Mouse (Mus musculus) liver (tissue): ENCODE data around the gene Far1.

ENCODE experiments used
- DNase-seq: peaks from one replicate; pipeline ENCODE4 v3.0.0-alpha.2; 2020; ENCODE audit warnings: mixed read lengths

The Far1 gene

DNA sequence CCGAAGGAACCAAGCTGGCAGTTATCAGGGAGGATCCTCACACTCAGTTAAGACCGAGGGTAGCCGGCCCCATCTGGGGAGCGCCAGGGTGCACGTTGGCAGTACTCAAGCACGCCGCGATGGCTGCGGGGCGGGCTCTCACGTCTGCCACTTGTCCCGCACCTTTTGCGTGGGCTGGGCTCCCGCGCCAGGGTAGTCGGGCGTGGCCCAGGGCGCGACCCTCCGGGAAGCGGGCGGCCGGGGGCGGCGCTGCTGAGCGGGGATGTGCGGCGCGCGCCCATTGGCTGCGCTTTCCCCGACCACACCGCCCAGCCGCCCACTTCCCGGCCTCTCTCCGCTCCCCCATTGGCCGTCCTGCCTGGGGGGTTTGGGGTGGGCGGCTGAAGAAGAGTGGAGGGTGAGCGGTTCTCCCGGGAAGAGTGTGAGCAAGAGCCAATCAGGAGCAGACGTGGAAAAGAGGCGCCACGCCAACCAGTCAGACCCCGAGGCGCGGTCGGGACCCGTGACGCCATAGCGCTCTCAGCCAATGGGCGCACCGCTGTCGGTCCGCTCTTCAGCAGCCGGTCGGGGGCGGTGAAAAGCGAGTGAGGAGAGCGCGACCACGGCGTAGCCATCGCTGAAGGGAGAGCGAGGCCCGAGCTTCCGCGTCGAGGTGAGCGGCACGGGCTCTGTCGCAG, at the start of gene Far1:
Far1 (plus strand) TSS at position 549 of the 677 bp plus-strand sequence.
- DNase-seq, result peak; percentile 95

DNA sequence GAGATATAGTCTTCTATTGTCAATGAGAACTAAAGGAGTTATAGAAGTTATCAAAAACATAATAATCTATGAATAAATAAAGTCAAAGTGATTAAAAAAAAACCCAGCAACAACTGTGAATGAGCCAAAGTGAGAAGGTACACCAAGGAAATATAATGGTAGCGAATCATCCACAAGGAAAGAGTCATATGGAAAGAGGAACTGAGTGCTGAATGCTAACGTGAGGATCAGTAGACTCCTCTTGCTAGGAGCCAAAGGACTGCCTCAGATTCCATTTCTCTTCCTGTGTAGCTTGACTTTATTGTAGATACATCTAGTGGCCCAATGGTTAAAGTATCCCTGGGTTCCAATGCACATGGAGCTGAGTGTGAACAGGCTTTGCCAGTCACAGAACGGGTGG, 45.3 kb upstream of the Far1 start:
- no peak for DNase-seq

DNA sequence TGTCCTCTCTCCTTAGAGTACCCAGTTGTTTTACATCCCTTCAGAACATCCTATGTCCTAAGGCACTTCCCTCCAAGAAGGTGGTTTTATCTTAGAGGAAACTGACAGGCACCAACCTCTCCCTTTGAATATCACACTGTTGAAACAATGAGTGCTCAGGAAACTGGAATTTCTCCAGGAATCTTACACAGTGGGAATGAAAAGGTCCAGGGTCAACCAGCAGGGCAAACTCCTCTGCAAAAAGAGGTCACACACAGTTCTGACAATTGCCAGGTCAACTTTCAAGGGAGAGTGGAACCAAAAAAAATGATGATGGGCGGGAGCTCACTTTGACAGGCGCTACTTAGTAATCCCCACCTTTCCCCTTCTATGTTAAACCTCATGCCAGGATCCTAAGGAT, 43.0 kb upstream of the Far1 start:
- DNase-seq, result no peak

DNA sequence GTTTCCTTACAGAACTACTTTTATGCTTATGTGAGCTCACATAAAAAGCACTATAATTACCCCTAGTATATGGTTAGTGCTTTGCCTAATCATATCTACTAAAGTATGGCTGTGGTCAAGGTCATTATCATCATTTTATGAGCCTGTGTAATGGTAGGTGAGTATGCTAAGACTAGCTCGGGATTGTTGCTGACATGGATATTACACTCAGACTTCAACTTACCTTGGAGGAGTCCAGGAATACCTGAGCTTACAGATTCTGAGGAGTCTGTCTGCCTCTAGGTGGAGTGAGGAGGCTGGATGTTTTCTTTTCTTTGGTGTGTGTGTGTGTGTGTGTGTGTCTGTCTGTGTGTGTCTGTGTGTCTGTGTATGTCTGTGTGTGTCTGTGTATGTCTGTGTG, 42.0 kb upstream of the Far1 start:
- no peak for DNase-seq

DNA sequence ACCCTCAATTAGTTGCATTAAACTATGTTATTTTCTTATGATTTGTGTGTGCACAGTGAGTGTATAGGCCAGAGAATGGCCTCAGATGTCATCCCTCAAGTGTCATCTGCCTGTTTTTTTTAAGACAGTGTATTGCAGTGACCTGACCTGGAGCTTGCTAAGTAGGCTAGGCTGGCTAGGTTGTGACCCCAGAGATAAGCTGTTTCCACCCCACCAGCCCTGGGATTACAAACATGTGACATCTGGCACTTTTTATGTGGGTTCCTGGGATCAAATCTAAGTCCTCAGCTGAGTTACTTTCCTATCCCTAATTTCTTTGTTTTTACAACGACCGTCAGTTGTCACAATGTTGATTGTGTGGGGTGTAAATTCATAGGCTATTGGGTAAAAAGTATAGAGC, 17.8 kb upstream of the Far1 start:
- DNase-seq, result no peak

DNA sequence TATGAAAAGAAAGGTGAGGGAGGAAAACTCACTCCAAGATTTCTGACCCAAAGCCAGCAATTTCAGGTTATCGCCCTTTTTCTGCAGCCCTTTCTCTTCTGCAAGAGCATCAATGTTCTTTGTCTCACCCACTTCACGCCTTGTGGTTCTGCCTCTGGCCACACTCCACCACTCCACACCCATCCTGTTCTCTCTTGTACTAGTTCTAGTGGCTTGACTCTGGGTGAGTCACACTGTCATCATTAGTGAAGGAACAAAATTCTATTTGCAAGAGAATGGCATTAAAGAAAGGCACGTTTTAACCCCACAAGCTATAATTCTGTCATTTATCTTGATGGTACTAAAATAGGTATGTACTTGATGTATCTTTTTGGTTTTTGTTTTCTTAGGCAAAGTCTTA, 15.2 kb upstream of the Far1 start:
- DNase-seq, result no peak

DNA sequence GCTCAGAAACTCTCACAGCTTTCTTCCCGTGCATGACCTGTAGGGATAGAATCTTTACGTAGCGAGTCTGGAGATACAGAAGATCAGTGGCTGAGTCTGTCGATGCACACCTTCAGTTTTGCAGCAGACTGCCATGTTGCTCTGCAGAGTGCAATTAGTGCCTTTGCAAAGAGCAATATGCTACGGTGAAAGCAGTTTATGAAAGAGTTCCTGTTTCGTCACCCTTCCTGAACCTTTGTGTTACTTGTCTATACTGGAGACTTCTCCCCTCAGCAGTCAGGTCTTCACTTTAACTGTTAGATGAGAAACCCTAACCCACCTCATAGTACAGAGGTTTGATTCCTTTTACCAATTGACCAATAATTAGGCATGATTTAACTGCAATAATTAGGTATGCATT, 13.8 kb upstream of the Far1 start:
- no peak for DNase-seq

DNA sequence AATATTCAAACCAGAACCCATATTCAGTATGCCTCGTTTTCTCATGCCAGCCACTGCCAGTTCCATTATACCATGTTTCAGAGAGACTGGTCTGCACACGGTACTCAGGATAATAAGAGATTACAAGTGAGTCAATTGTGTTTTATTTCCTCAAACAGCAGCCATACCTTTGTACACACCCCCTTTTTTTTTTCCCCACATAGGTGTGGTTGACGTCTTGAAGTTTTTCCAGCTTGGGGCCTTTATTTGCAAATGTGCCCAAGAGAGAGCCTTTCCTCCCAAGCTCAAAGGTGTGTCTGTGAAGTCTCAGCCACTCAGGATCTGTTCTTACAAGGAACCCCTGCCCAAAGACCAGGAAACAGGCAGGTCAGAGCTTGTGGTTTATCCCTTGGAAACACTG, 11.2 kb upstream of the Far1 start:
- DNase-seq, result no peak

DNA sequence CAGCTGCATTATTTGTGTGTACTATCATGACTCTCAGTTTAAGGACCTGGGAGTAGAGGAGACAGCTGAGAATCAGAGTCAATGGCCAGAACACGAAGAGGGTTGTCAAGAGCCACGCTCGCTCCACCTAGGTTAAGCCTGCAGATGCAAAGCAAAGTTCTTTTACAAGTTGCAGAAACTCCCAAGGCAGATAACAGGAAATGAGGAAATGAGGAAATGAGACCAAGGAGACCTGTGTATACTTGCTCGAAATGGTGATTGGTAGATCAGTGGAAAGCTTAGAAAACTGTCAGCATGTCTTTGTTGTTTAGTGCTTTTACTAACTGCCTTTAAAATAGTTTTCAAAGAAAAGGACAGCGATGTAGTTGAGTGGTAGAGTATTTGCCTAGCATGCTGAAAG, 8.6 kb upstream of the Far1 start:
- DNase-seq, result no peak

DNA sequence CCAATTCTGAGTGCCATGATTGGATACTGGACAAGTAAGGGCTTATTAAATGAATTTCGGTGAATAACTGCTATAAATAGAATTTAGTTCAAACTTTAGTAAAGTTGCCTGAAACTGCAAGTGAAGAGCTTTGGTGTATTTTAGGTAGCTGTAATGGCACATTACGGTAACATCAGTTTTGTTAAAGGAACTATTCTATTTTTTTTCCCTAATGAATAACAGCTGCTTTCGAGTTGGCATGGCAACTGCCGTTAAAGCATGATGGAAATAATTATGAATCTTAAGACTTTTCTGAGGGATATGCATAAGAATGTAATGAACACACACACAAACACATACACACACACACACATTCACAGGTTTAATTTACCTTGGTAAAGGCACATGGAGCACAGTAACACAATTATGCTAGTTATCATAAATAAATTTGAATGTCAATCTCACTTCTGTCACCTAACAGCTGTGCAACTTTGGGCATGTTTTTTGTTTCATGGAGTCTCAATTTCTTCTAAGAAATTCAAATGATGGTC, 8.1 kb upstream of the Far1 start:
- DNase-seq, result no peak

DNA sequence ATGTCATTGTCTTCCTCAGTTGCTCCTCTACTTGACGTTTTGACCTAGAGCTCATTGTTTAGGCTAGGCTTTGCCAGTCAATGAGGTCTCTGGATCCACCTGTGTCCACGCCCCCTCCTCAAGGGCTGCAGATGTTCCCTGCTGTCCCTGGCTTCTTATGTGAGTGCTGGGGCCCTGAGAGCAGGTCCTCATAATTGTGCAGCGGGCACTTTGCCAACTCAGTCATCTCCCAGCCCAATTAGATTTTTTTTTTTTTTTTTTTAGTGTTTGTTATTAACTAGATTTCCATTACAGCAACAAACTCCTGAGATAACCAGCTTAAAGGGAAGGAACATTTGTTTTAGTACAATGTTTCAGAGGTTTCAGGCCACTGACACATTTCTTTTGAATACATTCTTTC, 5.8 kb upstream of the Far1 start:
- DNase-seq, result no peak

DNA sequence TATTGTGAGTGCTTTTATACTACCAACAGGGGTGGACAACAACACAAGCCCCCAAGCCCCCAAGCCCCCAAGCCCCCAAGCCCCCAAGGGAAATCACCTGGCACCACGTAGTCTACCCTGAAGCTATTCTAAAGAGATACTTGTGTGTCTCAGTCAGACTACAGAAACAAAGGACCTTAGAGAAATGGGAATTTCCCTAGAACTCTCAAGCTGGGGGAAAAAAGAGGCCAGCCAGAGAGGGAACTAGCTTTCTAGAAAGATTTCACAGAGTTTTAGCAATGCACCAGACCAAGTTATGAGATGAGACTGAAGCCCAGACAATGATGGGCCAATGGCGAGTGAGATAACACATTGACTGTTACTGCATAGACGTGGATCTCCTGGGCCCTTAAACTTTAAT, 2.2 kb upstream of the Far1 start:
- DNase-seq, result no peak

DNA sequence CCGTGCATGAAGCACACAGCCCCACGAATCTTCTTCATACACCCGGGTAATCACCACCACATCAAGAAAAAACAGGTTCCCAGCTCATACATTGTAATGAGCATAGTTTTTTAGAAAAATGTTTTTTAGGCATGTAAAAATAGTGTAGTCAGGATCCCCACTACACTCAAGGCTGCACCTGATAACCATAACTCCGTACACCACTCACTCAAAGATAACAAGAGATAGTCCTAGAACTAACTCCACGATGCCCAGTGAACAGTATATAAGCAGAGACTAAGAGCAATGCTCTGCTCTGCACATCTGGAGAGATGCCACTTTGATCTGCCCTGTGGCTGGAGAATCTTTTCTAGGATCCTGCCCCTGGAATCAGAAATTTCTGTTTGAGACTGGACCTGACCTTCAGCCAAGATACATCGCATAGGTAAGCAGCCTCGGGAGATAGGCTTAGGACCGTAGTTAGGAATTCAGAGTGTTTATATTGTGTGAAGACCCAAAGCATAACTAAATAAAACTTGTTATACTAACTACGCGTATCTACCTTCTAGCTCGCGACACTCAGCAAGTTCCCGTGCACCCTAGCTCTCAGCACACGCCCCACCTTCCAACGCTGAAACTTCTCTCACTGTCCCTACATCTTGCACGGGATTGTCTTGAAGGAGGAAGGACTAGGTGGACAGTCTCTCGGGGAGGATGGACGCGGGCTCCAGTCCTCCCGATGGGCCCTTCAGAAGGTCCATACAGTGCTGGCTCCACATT, 928 bp upstream of the Far1 start:
- DNase-seq, result peak; percentile 15

DNA sequence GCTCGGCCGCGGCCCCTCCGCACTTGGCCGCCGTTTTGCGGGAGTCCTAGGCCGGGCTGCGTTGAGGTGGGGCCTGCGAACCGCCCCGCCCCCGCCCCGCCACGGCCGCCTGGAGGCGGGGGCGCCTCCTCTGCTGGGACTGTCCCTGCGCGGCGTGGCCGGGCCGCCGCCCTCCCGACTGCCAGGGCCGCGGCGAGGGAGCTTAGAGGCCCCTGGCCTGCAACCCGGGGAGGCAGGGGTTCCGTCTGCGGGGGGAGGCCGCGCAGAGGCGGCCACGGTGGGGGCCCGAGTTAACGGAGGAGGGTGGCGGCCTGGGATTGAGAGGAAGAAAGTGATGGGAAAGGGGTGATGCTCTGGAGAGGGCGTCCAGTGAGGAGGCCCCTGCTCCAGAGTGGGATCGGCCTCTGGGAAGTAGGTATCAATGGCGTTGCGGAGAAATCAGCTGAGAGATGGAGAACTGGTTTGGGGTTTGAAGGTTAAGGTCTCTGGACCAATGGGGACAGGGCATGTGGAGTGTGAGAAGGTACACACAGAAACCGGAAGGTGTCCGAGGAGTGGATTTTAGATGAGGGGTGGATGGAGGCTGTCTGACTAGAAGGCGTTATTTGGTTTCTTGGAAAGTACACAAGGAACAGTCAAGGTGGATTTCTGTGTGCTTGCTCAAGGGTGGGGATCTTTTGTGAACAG, 472 bp downstream of the Far1 start:
- DNase-seq, result no peak

DNA sequence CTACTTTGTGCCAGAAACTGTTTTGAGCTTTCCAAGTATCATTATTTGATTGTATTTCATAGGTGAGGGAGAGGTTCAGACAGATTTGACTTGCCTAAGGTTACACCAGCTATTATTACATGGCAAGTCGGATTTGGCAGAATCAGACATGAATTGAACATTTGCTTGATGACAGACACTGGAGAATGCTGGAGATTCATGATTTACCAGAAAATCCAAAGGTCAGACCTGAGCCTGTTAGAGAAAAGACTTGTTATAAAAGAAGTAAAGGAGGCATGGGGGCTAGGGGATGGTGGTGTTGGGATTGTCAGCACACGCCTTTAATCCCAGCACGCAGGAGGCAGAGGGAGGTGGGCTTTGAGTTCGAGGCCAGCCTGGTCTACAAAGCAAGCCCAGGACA, 2.2 kb downstream of the Far1 start:
- DNase-seq, result no peak

DNA sequence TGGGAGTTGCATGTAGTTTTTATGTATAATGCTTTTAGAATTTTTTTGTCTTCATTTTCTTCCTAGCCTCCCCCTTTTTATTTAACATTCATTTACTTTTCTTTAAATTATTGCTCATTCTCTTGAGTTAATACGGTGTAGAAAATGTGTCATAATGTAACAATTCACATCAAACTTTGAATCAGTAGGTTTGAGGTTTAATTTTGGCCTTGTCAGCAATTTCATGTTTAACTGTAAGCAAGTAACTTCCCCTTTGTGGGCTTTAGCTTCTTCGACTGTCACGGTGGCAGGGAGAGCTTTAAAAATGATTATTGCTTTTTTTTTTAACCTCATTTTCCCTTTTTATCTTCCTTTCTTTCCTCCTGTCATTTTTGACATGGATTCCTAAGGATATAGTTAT, 4.8 kb downstream of the Far1 start:
- no peak for DNase-seq

DNA sequence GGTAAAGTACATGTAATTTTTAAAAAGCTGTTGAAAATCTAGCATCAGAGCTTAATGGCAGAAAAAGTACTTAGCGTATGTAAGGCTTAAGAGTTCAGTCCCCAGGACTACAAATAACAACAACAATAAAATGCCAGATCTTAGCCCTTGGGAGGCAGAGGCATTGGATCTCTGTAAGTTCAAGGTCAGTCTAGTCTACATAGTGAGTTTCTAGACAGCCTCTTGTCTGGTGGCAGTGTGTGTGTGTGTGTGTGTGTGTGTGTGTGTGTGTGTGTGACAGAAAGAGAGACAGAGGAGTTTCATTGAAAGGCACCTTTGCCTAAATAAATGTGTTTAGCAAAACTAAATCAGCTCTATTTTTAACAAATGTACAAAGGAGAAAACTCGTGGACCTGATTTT, 5.3 kb downstream of the Far1 start:
- DNase-seq, result no peak

DNA sequence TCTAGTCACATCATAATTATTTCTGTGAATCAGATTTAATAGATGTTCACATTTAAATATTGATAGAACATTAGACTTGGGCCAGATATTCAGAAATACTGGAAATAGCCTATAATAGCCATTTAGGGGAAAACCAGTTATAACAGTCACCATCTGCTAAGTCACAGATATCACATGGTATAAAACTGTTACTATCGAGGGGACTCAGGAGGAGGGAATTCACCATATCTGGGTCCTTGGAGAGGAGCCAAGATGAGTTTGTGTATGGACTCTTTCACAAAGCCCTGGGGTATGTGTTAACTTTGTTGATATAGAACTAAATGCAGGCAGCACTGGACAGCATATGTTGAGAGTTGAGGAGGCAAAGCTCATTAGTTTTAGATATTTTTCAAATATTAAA, 29.5 kb downstream of the Far1 start:
- DNase-seq, result no peak

DNA sequence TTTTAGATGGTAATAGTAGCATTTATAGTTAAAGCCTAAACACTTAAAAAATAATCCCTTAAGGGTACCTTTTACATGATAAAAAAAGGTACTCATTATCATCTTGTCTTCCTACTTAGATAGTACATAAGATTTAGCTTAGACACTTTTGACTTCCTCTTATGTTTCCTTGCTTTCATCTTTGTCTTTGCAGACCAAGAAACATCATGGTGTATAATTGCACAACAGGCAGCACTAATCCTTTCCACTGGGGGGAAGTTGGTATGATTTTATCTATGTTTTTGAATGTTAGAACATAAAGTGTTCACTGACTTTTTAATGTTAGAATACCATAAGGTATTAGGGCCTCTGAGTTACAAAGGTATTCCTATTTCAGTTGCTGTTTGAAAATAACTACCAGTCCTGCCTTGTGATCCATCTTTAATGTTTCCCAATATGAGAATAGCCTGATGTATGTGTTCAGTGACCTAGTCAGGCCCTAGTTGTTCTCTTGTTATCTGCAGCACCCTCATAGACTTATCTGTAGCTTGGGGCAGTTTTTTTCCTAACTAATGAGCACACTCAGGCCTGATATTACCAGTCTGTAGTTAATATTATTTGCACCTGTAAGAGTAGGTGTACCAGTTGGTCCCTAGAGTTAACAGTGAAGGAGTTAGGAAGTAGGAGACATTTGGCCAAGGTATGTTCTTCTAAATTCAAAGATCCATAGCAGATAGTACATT, 38.3 kb downstream of the Far1 start:
- no peak for DNase-seq

DNA sequence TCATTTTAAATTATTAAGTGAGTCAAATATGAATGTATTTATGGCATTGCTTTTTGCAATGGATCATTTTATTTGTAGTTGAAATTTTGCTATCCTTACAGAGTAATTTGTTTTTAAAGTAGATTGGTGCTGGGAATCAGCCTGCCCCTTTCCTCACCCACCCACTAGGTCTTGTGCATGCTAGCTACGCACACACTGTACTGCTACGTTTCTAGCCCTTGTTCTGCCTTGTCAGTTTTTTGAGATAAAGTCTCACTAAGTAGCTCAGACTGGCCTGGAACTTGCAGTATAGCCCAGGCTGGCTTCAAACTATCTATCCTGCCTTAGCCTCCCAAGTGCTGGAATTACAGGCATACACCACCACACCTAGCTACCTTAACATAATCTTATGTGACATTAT, 38.9 kb downstream of the Far1 start:
- DNase-seq, result no peak

DNA sequence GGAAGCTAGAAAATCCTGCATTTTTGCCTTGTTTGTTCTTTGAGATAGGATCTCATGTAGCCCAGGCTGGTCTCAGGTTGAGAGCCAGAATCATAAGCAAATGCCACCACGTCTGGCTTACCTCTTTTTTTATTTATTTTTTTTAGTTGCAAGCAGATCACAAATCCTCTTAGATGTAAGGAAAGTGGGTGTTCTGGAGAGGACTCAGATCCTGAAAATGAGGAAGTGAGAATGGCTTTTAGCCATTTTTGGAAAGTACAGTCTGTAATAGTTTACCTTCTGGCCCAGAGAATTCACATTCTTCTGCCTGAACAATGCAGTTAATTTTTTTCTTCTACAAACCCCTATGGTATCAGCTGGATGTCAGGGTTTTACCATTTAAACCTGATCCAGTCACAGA, 42.5 kb downstream of the Far1 start:
- DNase-seq, result no peak

DNA sequence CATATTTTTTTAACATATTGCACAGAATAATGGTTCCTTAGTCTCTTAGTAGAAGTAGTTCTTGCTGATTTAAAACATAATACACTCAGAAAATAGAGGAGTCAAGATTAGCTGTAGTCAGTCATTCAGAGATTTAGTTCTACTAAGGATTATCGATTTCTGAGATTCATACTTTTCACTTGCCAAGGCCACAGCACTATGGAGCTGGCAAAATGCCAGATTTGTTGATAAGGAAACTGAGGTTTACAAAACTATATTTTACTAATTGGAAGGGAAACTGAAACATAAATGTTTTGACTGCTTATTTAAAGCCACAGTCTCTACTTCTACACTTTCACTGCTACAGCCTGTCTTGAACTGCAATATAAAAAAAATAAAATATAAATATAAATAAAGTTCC, 53.3 kb downstream of the Far1 start:
- no peak for DNase-seq

DNA sequence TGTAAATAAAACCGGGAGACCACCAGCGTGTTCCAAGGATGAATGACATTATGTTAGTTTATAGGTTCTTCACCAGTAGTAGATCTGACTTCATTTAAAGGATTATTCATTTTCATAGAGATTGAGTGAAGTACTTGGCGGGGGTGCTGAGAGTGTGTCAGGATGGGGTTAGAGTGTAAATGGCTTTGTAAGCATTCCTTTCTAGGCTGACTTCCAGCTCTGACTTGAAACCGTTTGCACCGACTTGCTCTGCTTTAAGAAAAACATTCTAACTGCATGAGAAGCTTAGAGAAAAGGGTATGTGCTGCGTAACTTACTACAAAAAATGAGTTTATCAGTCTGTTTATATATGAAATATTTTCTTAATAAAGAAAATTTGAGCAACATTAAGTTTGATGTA, 57.5 kb downstream of the Far1 start:
- no peak for DNase-seq
